Mouse (Mus musculus) cortical plate, adult 2 months (tissue): ENCODE measurements around the gene Pak1ip1. TPM values are rescaled to one million over a fixed set of nuclear protein-coding genes. Genes with fewer than 3 reads are reported as not detected.

Source experiments
- H3K27ac ChIP-seq: fragments of 200-500 bp; 2 replicates; pipeline ENCODE4 v1.5.1; 2012; ENCODE audit warnings: low read length, control low read depth, inconsistent platforms; ENCODE audit not compliant: insufficient read depth
- H3K4me1 ChIP-seq: fragments of 200-500 bp; 2 replicates; pipeline ENCODE4 v1.6.1; 2011; ENCODE audit warnings: low read length; ENCODE audit not compliant: control insufficient read depth, insufficient read depth
- H3K4me3 ChIP-seq: fragments of 200-500 bp; 2 replicates; pipeline ENCODE4 v1.5.1; 2011; ENCODE audit warnings: mild to moderate bottlenecking, low read length, control low read depth; ENCODE audit not compliant: insufficient read depth
- CTCF ChIP-seq: fragments of 200-500 bp; IDR thresholded peaks from 2 replicates; pipeline ENCODE4 v1.5.1; 2011; ENCODE audit warnings: mild to moderate bottlenecking, control low read depth, low read length; ENCODE audit not compliant: insufficient read depth; ENCODE audit errors: extremely low read depth
- POLR2A ChIP-seq: fragments of 200-500 bp; IDR thresholded peaks from 2 replicates; pipeline ENCODE4 v1.6.1; 2011; ENCODE audit warnings: mild to moderate bottlenecking, low read length, control low read depth; ENCODE audit not compliant: insufficient read depth; ENCODE audit errors: extremely low read depth
- polyA plus RNA-seq: library from polyadenylated mRNA; depleted of rRNA; stranded (reverse); fragments of >200 nt; gene quantifications from 2 replicates; pipeline ENCODE4 v1.2.3, GENCODE M21; 2012; rRNA removed

Gene Pak1ip1
- polyA plus RNA-seq, 1 experiment = 49.9 TPM

- Histone ChIP-seq H3K27ac (no peak overlapping the region), H3K4me3 (no peak overlapping the region), H3K4me1 (peaks cover 5% of the 10 kb centered on the region)
- TF ChIP-seq CTCF (no peak), POLR2A (no peak)
Measured at GRCm38 (mm10) chr13:41021607-41022006, 20.8 kb downstream of the Pak1ip1 start.

DNA sequence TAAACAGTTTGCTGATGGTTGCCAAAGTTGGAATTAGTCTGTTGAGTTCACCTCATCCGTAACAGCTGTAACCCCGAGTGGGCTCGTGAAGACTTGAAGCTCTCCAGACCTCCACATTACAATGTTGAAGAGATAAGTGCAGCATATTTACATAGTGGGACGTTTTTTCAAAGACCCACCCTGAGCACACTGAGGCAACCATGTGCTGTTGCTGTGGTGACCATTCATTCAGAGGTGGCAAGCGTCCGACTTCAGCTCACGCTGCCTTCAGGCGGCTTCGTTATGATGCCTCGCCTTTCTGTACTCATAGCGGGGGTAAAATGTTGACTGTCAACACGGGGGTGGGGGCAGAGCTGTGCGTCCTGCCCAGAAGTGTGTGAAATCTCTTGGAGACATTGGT lies 21.3 kb downstream of the Pak1ip1 start:
- H3K4me3 ChIP-seq = no peak overlapping the region
- H3K4me1 ChIP-seq = peaks cover 2% of the 10 kb centered on the region
- TF ChIP-seq CTCF (no peak), POLR2A (no peak)
- no peak overlapping the region for H3K27ac ChIP-seq

- no peak overlapping the region for H3K27ac ChIP-seq
- H3K4me1 ChIP-seq = no peaks in the 10 kb centered on the region
- TF ChIP-seq POLR2A (no peak), CTCF (no peak)
- no peak overlapping the region for H3K4me3 ChIP-seq
Measured at GRCm38 (mm10) chr13:41030098-41030497, 29.3 kb downstream of the Pak1ip1 start.

DNA sequence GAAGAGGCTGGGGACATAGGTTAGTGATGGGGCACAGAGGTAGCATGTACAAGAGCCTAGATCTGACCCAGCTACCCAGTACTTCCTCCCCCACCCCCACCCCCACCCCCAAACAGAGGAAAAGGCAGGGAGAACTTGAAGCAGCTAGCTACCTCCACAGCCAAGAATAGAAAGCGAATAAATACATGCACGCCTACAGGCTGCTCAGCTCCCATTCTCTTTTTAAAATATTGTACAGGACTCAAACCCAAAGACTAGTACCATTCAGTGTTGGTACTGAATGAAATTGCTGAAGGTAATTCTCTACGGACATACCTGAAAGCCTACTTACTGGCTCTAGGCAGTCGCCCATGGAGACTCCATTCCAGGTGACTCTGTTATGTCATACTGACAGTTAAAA lies 41.7 kb downstream of the Pak1ip1 start:
- Histone ChIP-seq H3K27ac (no peak overlapping the region), H3K4me3 (no peak overlapping the region), H3K4me1 (peaks cover 7% of the 10 kb centered on the region)
- TF ChIP-seq CTCF (no peak), POLR2A (no peak)

DNA sequence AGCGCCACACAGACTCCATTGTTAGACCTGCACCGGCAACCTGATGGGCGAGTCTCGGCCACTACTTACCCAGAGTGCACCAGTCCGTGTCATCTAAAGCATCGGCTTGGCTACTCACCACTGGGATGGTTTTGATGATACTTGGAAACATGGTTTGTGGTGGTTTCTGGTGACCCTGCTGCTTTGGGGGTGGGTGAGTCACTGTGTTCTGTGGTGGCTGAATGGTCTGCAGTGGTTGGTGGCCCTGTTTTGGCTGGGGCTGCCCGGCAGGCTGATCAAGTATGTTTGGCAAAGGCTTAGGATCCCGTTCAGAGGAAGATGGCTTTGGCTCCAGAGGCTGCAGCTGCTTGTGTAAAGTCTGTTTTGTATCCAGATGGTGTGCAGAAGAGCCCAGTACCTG lies 45.1 kb downstream of the Pak1ip1 start:
- Histone ChIP-seq H3K4me1 (peaks cover 7% of the 10 kb centered on the region), H3K27ac (no peak overlapping the region)

GRCm38 (mm10) chr13:41047280-41047679 lies 46.5 kb downstream of the Pak1ip1 start:
- Histone ChIP-seq H3K4me1 (peaks cover 6% of the 10 kb centered on the region), H3K27ac (no peak overlapping the region), H3K4me3 (no peak overlapping the region)
- TF ChIP-seq POLR2A (no peak), CTCF (no peak)

More for the DNA sequence above, 45.1 kb downstream of the Pak1ip1 start:
- TF ChIP-seq POLR2A (no peak), CTCF (no peak)
- H3K4me3 ChIP-seq = no peak overlapping the region

DNA sequence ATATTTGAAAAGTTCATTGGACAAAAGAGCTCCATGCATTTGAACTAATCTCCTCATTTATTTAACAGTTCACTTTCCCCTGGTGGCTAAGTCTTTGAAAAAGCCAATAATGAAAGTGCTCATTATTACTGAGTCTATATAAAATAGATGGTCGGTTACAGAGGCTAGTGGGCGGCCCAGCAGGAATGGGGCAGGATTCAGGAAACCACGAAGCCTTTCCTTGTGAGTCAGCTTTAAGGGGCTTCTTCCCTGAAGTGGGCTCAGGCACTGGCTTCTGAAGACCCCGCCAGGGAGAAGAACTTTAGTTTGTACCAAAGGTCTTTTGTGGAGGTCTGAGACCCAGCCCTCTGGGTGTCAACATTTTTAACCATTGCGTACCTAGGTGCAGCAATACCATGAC lies 51.1 kb downstream of the Pak1ip1 start:
- Histone ChIP-seq H3K27ac (no peak overlapping the region), H3K4me3 (no peak overlapping the region), H3K4me1 (no peaks in the 10 kb centered on the region)
- no peak for TF ChIP-seq POLR2A
- TF ChIP-seq CTCF = no peak

Other genes starting within 250 kb of the Pak1ip1 start
- gene Gcnt2, start 141.3 kb upstream of the Pak1ip1 start, polyA plus RNA-seq = 7.1 and 9.6 TPM in 2 replicates
- 67.3 and 69.6 TPM in 2 replicates for gene Tmem14c, start 15.3 kb downstream of the Pak1ip1 start, polyA plus RNA-seq
- 3.3 and 4.1 TPM in 2 replicates for gene Mak, start 78.7 kb downstream of the Pak1ip1 start, polyA plus RNA-seq
- gene Gcm2, start 110.0 kb downstream of the Pak1ip1 start, polyA plus RNA-seq = not detected in 2 replicates
- 0.06 and 0.54 TPM in 2 replicates for gene Sycp2l, start 113.3 kb downstream of the Pak1ip1 start, polyA plus RNA-seq
- 11.9 and 12.6 TPM in 2 replicates for gene Elovl2, start 219.4 kb downstream of the Pak1ip1 start, polyA plus RNA-seq
- 121 and 125 TPM in 2 replicates for gene Smim13, start 248.8 kb downstream of the Pak1ip1 start, polyA plus RNA-seq